Mouse (Mus musculus): ENCODE data around the gene Slc29a4.

Slc29a4 gene

GRCm38 (mm10) chr5:142696258-142696657 is 3.9 kb downstream of the Slc29a4 start:
- peak; percentile 59 for DNase-seq (ENCODE audit: low read depth, low spot score)

DNA sequence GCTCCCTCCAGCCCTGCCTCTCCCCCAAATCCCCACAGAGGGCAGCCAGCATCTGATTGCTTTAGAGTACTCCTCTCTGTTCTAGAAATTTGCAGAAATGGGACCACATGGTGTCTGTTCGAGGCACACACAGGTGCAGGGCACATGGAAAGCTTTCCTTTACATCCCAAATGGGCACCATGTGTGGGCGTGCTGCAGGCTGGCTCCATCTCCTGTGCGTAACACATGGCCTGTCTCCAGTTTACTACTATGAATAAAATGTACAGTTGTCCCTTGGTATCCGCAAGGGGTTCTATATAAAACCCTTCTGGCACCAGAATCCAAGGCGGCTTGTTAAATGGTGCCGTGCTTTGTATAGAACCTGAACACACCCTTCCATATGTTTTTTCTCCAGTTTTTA is 4.6 kb downstream of the Slc29a4 start:
- DNase-seq (ENCODE audit: low read depth, low spot score): no peak

DNA sequence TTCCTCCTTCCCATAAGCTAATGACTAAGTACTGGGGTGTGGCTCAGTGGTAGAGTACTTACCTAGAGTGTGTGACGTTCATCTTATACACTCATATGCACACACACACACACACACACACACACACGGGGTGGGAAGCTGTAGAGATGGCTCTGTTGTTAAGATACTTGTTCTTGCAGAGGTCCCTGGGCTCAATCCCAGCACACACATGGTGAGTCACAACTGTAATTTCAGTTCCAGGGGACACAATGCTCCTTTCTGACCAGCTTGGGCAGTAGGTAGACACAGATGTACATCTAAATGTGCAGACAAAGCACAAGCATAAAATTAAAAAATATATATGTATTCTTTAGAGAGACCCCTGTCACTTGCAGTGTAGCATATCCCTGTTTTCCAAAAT is 5.4 kb downstream of the Slc29a4 start:
- DNase-seq (ENCODE audit: low read depth, low spot score): no peak

DNA sequence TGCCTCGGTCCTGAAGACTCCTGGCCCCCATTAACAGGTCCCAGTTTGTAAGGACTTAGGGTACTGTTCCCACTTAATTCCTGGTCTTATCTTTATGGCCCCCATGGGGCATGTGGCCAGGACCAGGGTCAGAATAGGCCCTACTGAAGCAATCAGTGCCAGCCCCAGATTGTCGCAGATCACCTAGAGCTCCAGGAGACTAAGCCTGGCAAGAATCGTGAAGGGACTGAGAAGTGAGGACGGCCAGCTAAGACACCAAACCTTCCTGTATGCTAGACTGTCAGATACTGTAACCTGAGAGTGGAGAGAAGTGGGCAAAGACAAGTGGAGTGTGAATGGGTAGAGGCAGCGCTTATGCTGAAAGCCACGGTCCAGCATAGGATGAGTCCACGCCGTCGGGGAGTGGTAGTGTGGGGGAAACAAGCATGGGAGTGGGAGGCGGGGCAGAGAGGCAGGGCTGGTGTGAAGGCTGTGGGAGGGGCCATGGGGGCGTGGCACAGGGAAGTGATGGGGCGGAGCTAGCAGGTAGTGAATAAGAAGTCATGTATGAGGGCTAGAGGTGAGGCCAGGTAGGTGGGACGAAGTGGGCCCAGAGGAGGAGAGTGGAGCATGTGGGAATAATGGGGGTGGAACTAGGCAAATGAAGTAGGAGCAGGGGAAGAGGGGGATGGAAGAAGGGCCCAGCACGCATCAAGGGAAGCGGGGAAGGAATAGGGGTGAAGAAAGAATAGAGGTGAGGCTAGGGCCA is 8.7 kb downstream of the Slc29a4 start:
- peak; percentile 97 for DNase-seq (ENCODE audit: low read depth, low spot score)

- DNase-seq (ENCODE audit: low read depth, low spot score): peak; percentile 95
Measured at GRCm38 (mm10) chr5:142701651-142702510, 9.6 kb downstream of the Slc29a4 start.

- DNase-seq (ENCODE audit: low read depth, low spot score): no peak
Measured at GRCm38 (mm10) chr5:142702511-142703138, 10.3 kb downstream of the Slc29a4 start.

- DNase-seq (ENCODE audit: low read depth, low spot score): no peak
Measured at GRCm38 (mm10) chr5:142703569-142703968, 11.3 kb downstream of the Slc29a4 start.

- no peak for DNase-seq (ENCODE audit: low read depth, low spot score)
Measured at GRCm38 (mm10) chr5:142707709-142708108, 15.4 kb downstream of the Slc29a4 start.

- DNase-seq (ENCODE audit: low read depth, low spot score): no peak
Measured at GRCm38 (mm10) chr5:142709436-142709835, 17.1 kb downstream of the Slc29a4 start.

DNA sequence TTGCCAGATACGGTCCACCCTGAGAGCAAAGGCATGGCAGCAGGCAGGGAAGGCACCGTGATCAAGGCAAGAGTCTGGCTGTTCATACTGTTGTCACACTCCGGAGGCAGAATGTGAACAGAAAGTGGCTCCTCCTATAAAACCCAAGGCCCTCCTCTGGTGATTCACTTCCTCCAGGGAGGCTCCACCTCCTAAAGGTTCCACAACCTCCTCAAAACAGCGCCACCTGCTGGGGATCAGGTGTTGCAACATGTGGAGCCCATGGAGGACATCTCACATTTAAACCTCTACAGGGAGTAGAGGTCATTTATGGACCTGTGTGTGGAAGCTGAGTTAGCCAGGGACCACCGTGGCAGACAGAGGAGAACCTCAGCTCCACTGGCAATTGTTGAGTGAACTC is 20.1 kb downstream of the Slc29a4 start:
- peak; percentile 90 for DNase-seq (ENCODE audit: low read depth, low spot score)

- DNase-seq (ENCODE audit: low read depth, low spot score): no peak
Measured at GRCm38 (mm10) chr5:142713966-142714365, 21.7 kb downstream of the Slc29a4 start.

- no peak for DNase-seq (ENCODE audit: low read depth, low spot score)
Measured at GRCm38 (mm10) chr5:142715059-142715458, 22.7 kb downstream of the Slc29a4 start.

DNA sequence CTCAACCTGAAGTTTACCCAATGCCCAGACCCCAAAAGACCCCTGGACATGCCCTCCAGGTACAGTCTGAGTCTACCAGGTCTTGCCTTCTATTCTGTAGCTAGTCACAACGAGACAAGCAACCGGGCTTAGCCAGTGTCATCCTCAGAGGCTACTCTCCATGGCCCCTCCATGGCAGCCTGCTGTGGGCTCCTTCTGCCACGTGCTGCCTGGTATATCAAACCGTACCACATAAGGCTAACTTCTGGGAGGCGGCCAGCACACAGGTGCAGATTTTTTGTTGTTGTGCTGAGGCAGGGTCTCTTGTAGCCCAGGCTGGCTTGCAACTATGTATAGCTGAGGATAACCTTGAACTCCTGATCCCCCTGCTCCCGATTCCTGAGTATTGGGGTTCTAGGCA is 23.7 kb downstream of the Slc29a4 start:
- no peak for DNase-seq (ENCODE audit: low read depth, low spot score)

DNA sequence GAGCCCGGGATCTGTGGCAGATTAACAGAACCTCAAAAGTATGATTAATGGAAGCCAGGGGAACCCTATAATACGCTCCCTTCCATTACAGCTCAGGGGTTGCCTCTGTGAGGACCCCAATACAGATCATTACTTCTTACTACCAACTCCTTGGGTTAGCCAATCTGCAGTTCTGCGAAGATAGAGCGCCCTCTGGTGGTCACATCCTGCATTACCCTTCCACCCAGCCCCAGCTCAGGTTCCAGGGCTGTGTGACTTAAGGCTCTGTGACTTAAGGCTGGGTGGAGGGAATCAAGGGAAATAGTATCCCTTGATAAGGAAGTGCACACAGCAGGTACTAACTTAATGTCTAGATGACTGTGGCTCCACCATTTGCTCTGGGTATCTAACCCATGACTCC is 25.7 kb downstream of the Slc29a4 start:
- DNase-seq (ENCODE audit: low read depth, low spot score): peak; percentile 81

- DNase-seq (ENCODE audit: low read depth, low spot score): no peak
Measured at GRCm38 (mm10) chr5:142718486-142718885, 26.2 kb downstream of the Slc29a4 start.

- DNase-seq (ENCODE audit: low read depth, low spot score): no peak
Measured at GRCm38 (mm10) chr5:142719897-142720296, 27.6 kb downstream of the Slc29a4 start.

DNA sequence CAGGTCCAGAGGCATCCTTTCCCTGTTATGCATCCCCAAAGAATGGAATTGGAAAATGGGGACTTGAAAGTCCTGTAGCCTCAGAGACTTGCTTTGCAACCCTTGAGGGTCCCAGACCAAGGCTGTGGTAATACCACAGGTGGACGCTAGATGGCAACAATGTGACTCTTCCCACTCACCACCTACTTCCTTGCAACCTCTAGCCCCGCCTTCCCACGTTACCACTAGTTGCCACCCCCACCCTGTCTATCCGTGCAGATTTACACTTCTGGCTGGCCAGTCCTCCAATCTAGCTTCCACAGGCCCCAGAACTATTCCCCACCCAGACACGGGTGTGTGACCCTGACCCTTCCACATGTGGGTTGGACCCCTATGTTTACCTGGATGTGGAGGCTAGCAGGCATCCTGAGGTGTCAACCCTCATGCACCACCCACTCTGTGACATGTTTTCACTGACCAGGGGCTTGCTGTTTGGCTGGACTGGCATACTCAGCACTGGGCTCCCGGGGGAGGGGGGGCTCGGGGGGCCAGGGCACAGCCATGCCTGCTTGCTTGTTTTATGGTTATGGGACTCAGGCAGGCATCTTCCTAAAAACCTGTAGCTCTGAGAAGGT is 31.3 kb downstream of the Slc29a4 start:
- DNase-seq (ENCODE audit: low read depth, low spot score): peak; percentile 90

DNA sequence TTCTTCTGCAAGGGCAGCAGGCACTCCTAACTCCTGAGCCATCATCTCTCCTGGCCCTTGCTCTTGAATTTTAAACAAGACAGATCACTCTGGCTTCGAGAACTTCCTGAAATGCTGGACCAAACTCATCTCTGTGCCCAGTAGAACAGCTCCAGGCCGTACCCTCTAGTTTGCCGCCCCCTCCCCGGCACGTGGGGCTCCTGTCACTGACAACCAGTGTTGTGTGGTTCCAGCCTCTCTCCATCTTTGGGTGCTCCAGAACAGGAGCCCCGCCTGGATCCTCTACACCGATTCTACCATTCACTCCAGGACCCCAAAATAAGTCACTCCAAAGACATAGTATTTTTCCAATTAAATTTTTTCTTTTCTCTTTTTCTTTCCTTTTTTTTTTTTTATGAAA is 32.0 kb downstream of the Slc29a4 start:
- no peak for DNase-seq (ENCODE audit: low read depth, low spot score)

DNA sequence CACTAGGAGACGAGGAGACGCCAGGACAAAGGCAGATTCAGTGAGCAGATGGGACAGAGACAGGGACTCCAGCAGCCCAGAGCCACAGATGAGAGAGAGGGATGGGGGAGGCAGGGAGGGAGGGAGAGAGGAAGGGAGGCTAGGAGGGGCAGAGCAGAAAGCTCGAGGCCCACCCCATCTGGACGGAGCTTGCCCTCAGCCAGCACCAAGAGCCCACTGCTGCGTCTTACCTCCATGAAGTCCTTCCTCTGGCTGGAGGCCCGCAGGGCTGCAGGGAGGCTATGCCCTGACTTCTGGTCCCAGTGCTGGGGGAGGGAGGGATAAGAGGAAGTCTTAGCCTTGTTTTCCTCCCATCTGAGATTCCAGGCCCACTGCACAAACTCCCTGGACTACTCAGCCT is 34.4 kb downstream of the Slc29a4 start:
- DNase-seq (ENCODE audit: low read depth, low spot score): no peak

DNA sequence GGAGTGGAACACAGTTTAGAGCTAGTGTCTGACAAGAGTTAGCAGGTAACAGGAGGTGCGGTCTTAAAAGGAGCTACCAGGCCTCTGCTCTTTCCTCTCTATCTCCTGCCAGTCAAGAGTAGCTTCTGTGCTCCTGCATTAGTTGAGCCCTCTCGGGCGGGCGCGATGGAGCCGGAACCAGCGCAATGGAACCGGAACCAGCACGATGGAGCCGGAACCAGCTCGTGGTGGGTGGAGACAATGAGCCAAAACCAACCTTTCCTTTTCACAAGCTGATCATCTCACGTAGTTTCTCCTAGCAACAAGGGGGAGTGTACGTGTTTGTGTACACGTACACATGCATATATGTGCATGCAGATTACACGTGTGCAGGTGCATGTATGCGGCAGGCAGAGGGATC is 36.0 kb downstream of the Slc29a4 start:
- DNase-seq (ENCODE audit: low read depth, low spot score): peak; percentile 80

- no peak for DNase-seq (ENCODE audit: low read depth, low spot score)
Measured at GRCm38 (mm10) chr5:142730295-142730694, 38.0 kb downstream of the Slc29a4 start.

DNA sequence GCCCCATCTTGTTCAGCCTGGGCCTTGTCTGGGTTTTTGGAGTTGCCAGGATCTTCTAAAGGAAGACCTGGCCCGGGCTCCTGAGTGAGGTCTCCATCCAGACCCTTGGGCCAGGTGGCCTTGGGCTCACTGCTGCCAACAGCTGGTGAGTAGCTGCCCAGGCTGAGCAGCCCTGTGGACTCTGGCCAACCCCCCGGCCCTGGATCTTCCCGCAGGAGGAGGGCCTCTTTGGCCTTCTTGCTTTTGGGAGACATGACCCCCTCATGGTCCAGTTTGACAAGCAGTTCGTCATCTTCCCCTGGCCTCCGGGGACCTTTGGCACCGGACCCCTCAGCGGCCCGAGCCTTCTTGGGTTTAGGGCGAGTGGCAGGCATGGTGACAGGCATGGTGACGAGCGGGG is 39.6 kb downstream of the Slc29a4 start:
- no peak for DNase-seq (ENCODE audit: low read depth, low spot score)

All from R1 (cell line).